Mouse (Mus musculus) heart, adult 2 months (tissue): ENCODE results near the gene Gnptg.

Experiments used
- CTCF ChIP-seq: fragments of 200-600 bp; IDR thresholded peaks from 2 replicates; pipeline ENCODE4 v1.8.1; 2022; ENCODE audit warnings: antibody characterized with exemption, mild to moderate bottlenecking, moderate library complexity
- EP300 ChIP-seq: fragments of 200-500 bp; IDR thresholded peaks from 2 replicates; pipeline ENCODE4 v1.6.1; 2011; ENCODE audit warnings: low read depth, low read length, control low read depth; ENCODE audit not compliant: insufficient read depth
- POLR2A ChIP-seq: fragments of 200-500 bp; IDR thresholded peaks from 2 replicates; pipeline ENCODE4 v1.6.1; 2011; ENCODE audit warnings: mild to moderate bottlenecking, low read depth, low read length, control low read depth; ENCODE audit not compliant: insufficient read depth

- TF ChIP-seq EP300 = no peak
- TF ChIP-seq CTCF = no peak
- no peak for TF ChIP-seq POLR2A
Measured at GRCm38 (mm10) chr17:25230700-25231099, 9.2 kb downstream of the Gnptg start.
